Mouse (Mus musculus) limb, embryonic 15.5 days (tissue): ENCODE results near the gene Xkr7. TPM values are rescaled to one million over a fixed set of nuclear protein-coding genes. Genes with fewer than 3 reads are reported as not detected.

ENCODE experiments used
- ATAC-seq: fragments of 200-750 bp; cut with Nextera tagmentation; 2 replicates; pipeline ENCODE4 v1.8.0; 2017; ENCODE audit warnings: low read depth, moderate TSS enrichment; ENCODE audit not compliant: insufficient number of reproducible peaks, low FRiP score, low TSS enrichment
- H3K27ac ChIP-seq: fragments of 300-500 bp; sonication (generic); 2 replicates; pipeline ENCODE4 v1.5.1; 2015; ENCODE audit warnings: moderate library complexity, mild to moderate bottlenecking, inconsistent platforms
- H3K27me3 ChIP-seq: fragments of 300-500 bp; sonication (generic); 2 replicates; pipeline ENCODE4 v1.6.1; 2015; ENCODE audit warnings: inconsistent platforms
- H3K36me3 ChIP-seq: fragments of 300-500 bp; sonication (generic); 2 replicates; pipeline ENCODE4 v1.6.1; 2015; ENCODE audit warnings: inconsistent platforms
- H3K4me1 ChIP-seq: fragments of 300-500 bp; sonication (generic); 2 replicates; pipeline ENCODE4 v1.6.1; 2015; ENCODE audit warnings: inconsistent platforms
- H3K4me2 ChIP-seq: fragments of 300-500 bp; sonication (generic); 2 replicates; pipeline ENCODE4 v1.6.1; 2015; ENCODE audit warnings: mild to moderate bottlenecking, inconsistent platforms
- H3K4me3 ChIP-seq: fragments of 300-500 bp; sonication (generic); 2 replicates; pipeline ENCODE4 v1.5.1; 2015; ENCODE audit warnings: mild to moderate bottlenecking, inconsistent platforms
- H3K9ac ChIP-seq: fragments of 300-500 bp; sonication (generic); 2 replicates; pipeline ENCODE4 v1.6.1; 2015; ENCODE audit warnings: inconsistent platforms
- H3K9me3 ChIP-seq: fragments of 300-500 bp; sonication (generic); 2 replicates; pipeline ENCODE4 v1.6.1; 2016; ENCODE audit warnings: inconsistent platforms
- WGBS: fragments of 180-500 bp; shearing (Covaris S2); methylation state at CpG from one replicate; pipeline ENCODE4 v1.1.7; 2015; 5-methylcytosine and 5-hydroxymethylcytosine counted together
- polyA plus RNA-seq: library from polyadenylated mRNA; unstranded; fragments of >200 nt; fragmentation: Nextera tagmentation; extraction: Ambion mirVana; gene quantifications from 2 replicates; pipeline ENCODE4 v1.2.1, GENCODE M21; 2015

Gene Xkr7
- polyA plus RNA-seq, 1 experiment from 2014 or later = not detected

DNA sequence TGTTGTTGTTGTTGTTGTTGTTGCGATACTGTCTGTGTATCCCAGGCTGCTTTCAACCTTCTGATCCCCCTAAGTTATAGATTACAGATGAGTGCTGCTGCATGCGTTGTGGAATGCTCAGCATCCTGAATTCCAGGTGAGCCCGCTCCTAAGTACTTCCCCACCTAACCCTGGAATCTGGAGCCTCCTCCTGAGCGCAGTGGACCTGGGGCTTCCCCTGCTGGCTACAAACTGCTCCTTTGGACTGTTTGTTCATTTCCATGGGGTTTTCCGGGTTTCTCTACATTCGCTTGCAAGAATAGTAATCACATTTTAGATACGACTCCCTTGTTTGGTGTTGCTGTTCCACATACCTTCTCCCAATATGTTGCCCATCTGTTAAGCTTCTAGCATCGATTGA, 51.6 kb downstream of the Xkr7 start:
- 0 out of 2 replicates have a peak, but pooled peaks cover 3% of the 10 kb centered on the region for H3K27me3 ChIP-seq
- H3K4me2 ChIP-seq = no peak overlapping the region
- no peak overlapping the region for H3K4me3 ChIP-seq
- no peaks in the 10 kb centered on the region for H3K36me3 ChIP-seq
- 78% methylated on average over 8 of the region's 8 CpGs for whole genome bisulfite sequencing
- no peak overlapping the region for H3K9ac ChIP-seq
- no peak overlapping the region for H3K27ac ChIP-seq
- H3K4me1 ChIP-seq = no peaks in the 10 kb centered on the region
- ATAC-seq = no peak
- H3K9me3 ChIP-seq = no peaks in the 10 kb centered on the region

DNA sequence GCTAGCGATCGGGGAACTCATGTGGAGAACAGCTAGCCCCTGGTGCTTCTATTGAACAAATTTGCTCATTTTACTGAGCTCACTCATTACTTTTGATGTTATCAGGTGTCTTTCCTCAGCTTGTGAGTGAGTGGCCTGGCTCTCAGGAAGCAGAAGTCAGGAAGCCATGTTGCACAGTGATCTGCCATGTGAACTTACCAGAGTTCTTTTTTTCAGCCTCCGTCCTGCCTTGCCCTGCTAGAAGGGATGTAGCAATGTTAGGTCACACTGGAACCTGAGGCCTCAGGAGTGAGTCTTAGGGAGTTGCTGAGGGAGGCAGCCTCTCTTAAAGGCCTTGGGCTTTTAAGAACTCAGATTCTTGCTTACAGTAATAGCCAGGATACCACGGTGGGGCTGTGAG, 52.2 kb downstream of the Xkr7 start:
- H3K4me2 ChIP-seq = no peak overlapping the region
- H3K4me1 ChIP-seq = no peaks in the 10 kb centered on the region
- H3K9me3 ChIP-seq = no peaks in the 10 kb centered on the region
- H3K9ac ChIP-seq = no peak overlapping the region
- H3K27me3 ChIP-seq = no peaks in the 10 kb centered on the region
- no peak for ATAC-seq
- H3K4me3 ChIP-seq = no peak overlapping the region
- 78% methylated on average over 4 of the region's 4 CpGs for WGBS
- no peaks in the 10 kb centered on the region for H3K36me3 ChIP-seq
- no peak overlapping the region for H3K27ac ChIP-seq

DNA sequence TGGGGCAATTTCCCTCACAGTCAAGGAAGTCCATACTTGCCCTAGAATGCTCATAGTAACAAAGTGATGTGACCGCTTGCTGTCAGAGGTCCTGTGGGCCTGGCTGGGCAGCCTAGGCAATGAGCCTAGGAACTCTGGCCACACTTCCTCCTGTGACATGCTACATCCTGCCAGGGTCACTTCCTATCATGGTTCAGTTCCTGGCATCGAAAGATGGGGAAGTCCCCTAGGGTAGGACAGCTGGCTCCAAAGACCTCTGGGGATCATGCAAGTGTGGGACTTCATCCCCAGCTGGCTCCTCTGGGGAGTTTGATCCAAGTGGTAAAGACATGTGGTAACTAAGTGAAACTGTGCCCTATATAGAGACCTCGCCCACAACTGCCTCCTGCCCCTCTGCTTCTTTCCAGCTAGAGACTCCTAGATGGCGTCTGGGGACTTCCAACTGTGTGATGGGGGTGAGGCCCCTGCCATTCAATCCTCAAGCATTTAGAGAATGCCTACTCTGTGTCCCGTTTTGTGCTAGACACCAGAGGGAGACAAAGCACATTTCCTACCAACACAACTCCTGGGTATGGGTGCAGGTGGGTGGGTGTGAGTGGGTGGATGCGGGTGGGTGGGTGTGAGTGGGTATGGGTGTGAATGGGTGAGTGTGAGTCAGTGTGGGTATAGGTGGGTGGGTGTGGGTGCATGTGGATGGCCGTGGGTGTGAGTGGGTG, 52.8 kb downstream of the Xkr7 start:
- Histone ChIP-seq H3K4me1 (no peaks in the 10 kb centered on the region), H3K9me3 (no peaks in the 10 kb centered on the region), H3K27ac (no peak overlapping the region), H3K4me3 (no peak overlapping the region), H3K4me2 (no peak overlapping the region), H3K27me3 (no peaks in the 10 kb centered on the region), H3K9ac (no peak overlapping the region), H3K36me3 (no peaks in the 10 kb centered on the region)
- ATAC-seq = no peak
- WGBS = 61% methylated on average over 7 of the region's 7 CpGs

DNA sequence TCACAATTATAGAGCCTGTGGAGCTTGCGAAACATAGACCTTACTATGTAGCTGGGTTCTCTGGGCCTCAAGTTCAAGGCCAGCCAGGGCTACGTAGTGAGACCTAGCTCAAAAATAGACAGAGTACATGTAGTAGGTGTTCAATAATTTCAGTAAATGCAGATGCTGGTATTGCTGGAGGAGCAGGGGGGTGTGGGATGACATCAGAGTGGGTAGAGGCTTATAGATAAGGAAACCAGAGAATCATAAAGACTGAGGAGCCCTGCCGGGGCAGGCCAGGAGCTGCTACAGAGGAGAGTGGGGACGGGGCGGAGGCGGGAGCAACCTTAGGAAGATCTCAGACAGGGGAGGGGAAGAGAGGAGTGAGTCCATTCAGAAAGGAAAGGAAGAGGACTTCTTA, 53.9 kb downstream of the Xkr7 start:
- no peak overlapping the region for H3K4me2 ChIP-seq
- H3K36me3 ChIP-seq = no peaks in the 10 kb centered on the region
- no peaks in the 10 kb centered on the region for H3K4me1 ChIP-seq
- WGBS = 83% methylated on average over 6 of the region's 6 CpGs
- H3K4me3 ChIP-seq = no peak overlapping the region
- no peak overlapping the region for H3K27ac ChIP-seq
- ATAC-seq = no peak
- no peaks in the 10 kb centered on the region for H3K9me3 ChIP-seq
- H3K27me3 ChIP-seq = no peaks in the 10 kb centered on the region
- no peak overlapping the region for H3K9ac ChIP-seq

DNA sequence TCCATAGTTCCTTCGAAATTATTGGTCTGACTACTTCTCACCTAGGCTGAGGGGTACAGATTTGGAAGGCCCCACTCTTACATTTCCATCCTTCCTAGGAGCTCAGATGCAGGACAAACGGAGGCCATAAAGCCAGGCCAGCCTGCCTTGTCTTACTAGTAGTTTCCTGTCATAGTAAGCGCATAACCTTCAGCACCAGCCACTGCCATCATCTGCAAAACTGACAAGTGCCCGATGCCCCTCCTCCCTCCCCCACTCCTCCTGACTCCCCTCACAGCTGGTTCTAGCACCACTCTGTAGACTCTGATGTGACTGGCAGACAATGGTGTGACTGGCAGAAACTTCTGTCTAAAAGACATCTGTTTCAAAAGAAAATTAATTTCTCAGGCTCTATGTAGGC, 54.5 kb downstream of the Xkr7 start:
- no peak for ATAC-seq
- H3K4me2 ChIP-seq = no peak overlapping the region
- no peaks in the 10 kb centered on the region for H3K36me3 ChIP-seq
- H3K9me3 ChIP-seq = no peaks in the 10 kb centered on the region
- H3K27me3 ChIP-seq = no peaks in the 10 kb centered on the region
- no peak overlapping the region for H3K4me3 ChIP-seq
- no peak overlapping the region for H3K9ac ChIP-seq
- H3K4me1 ChIP-seq = no peaks in the 10 kb centered on the region
- H3K27ac ChIP-seq = no peak overlapping the region
- 84% methylated on average over 4 of the region's 4 CpGs for WGBS

DNA sequence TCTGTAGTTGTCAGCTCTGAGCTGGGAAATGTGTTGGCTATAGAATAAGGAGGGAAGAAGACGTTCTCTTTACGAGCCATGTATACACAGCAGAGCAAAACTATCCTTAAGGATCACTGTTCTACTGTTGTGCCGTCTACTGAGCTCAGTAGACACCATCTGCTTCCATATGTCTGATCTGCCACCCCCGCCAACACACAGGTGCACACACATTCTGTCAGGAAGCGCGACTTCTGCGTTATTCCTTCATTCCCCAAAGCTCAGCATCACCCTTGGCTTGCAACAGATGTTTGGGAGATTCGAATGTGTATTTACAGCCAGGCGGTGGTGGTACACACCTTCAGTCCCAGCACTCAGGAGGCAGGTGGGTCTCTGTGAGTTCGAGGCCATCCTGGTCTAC, 55.4 kb downstream of the Xkr7 start:
- Histone ChIP-seq H3K4me3 (no peak overlapping the region), H3K9me3 (no peaks in the 10 kb centered on the region), H3K27ac (no peak overlapping the region), H3K36me3 (no peaks in the 10 kb centered on the region), H3K4me1 (no peaks in the 10 kb centered on the region), H3K27me3 (no peaks in the 10 kb centered on the region), H3K9ac (no peak overlapping the region), H3K4me2 (no peak overlapping the region)
- 84% methylated on average over 10 of the region's 10 CpGs for WGBS
- no peak for ATAC-seq

DNA sequence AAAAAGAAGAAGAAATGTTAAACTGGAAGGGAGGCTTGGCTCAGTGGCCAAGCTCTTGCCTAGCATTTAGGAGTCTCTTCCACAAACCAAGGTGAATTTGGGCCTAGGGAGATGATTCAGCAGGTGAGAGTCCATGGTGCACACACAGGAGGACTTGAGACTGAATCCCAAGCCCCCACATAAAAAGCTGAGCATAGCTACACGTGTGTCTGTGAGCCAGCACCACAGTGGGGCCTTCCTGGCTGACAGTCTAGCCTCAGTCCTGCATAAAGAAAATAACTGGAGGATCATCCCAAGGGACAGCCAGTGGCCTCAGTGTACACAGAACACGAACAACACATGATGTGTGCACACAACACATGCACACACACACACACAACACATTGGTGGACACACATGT, 57.7 kb downstream of the Xkr7 start:
- no peaks in the 10 kb centered on the region for H3K27me3 ChIP-seq
- no peaks in the 10 kb centered on the region for H3K9me3 ChIP-seq
- no peak overlapping the region for H3K4me3 ChIP-seq
- no peak overlapping the region for H3K27ac ChIP-seq
- no peak for ATAC-seq
- no peaks in the 10 kb centered on the region for H3K36me3 ChIP-seq
- H3K4me1 ChIP-seq = no peaks in the 10 kb centered on the region
- H3K4me2 ChIP-seq = no peak overlapping the region
- WGBS = 45% methylated on average over 2 of the region's 2 CpGs
- H3K9ac ChIP-seq = no peak overlapping the region

DNA sequence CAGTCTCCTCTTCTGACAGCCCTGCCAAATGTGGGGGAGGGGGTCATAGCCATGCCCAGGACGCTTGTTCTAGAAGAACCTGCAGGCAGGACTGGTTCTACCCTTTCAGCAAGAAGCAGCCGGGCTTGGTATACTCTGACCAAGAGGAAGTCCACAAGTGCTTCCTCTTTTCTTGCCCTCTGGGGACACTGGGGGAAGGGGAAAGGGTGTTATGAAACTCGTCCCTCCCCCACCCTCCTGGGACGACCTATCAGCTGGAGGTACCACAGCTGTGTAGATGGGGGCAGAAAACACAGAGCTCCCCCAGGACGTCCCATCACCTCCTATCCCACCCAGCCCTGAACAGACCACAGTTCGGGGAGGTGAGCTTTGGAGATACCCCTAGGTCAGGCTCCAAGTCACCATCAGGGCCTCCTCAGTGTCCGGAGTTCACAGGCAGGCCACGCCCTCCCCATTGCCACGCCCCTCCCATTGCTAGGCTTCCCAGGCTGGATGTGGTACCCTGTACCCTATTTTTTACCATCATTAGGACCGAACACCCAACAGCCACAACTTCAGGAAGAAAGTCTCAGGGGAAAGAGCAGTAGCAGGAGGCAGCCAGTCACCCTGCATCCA, 59.0 kb downstream of the Xkr7 start:
- H3K27ac ChIP-seq = no peak overlapping the region
- H3K4me1 ChIP-seq = no peaks in the 10 kb centered on the region
- H3K9me3 ChIP-seq = no peaks in the 10 kb centered on the region
- no peak overlapping the region for H3K9ac ChIP-seq
- no peak overlapping the region for H3K4me3 ChIP-seq
- H3K4me2 ChIP-seq = no peak overlapping the region
- ATAC-seq = no peak
- 33% methylated on average over 10 of the region's 10 CpGs for WGBS
- no peaks in the 10 kb centered on the region for H3K27me3 ChIP-seq
- H3K36me3 ChIP-seq = no peaks in the 10 kb centered on the region

Other genes starting within 250 kb of the Xkr7 start
- 96.2 and 96.7 TPM in 2 replicates for gene Bcl2l1, start 200.1 kb upstream of the Xkr7 start, polyA plus RNA-seq
- gene Tpx2, start 183.9 kb upstream of the Xkr7 start, polyA plus RNA-seq = 66.2 and 69.1 TPM in 2 replicates
- gene Mylk2, start 120.5 kb upstream of the Xkr7 start, polyA plus RNA-seq = 0.90 and 4.2 TPM in 2 replicates
- 3.5 and 5.9 TPM in 2 replicates for gene Foxs1, start 98.6 kb upstream of the Xkr7 start, polyA plus RNA-seq
- 0.36 and 0.38 TPM in 2 replicates for gene Dusp15, start 80.2 kb upstream of the Xkr7 start, polyA plus RNA-seq
- 0.15 and 0.52 TPM in 2 replicates for gene Ttll9, start 69.4 kb upstream of the Xkr7 start, polyA plus RNA-seq
- 144 and 152 TPM in 2 replicates for gene Pdrg1, start 16.4 kb upstream of the Xkr7 start, polyA plus RNA-seq
- 1.8 and 2.3 TPM in 2 replicates for gene Ccm2l, start 34.1 kb downstream of the Xkr7 start, polyA plus RNA-seq
- gene Hck, start 76.6 kb downstream of the Xkr7 start, polyA plus RNA-seq = 10.6 and 14.5 TPM in 2 replicates
- gene Tm9sf4, start 129.5 kb downstream of the Xkr7 start, polyA plus RNA-seq = 92.6 and 101 TPM in 2 replicates
- gene Tspyl3, start 193.6 kb downstream of the Xkr7 start, polyA plus RNA-seq = 14.5 and 14.7 TPM in 2 replicates
- gene Plagl2, start 209.6 kb downstream of the Xkr7 start, polyA plus RNA-seq = 14.8 and 14.9 TPM in 2 replicates
- 6.7 and 8.5 TPM in 2 replicates for gene Pofut1, start 209.7 kb downstream of the Xkr7 start, polyA plus RNA-seq